Mouse (Mus musculus) ES-E14 (cell line): ENCODE data around the gene Lztr1. TPM values are rescaled to one million over a fixed set of nuclear protein-coding genes. Genes with fewer than 3 reads are reported as not detected.

Source experiments
- DNase-seq: peaks from one replicate; pipeline ENCODE4 v3.0.0-alpha.2; 2013; ENCODE audit warnings: low read depth, low spot score
- H3K27ac ChIP-seq: 2 replicates; pipeline ENCODE4 v1.5.1; 2012; ENCODE audit warnings: low read depth, mild to moderate bottlenecking, low read length, moderate library complexity, mixed read lengths; ENCODE audit not compliant: poor library complexity, insufficient read depth, severe bottlenecking
- H3K36me3 ChIP-seq: 2 replicates; pipeline ENCODE4 v1.6.1; 2012; ENCODE audit warnings: mild to moderate bottlenecking, low read length, moderate library complexity, mixed read lengths; ENCODE audit not compliant: control insufficient read depth, poor library complexity, insufficient read depth, severe bottlenecking
- H3K4me1 ChIP-seq, 2 experiments: fragments of 150-350 bp in 1 of 2; sonication (generic) in 1 of 2; 2 replicates each; pipeline ENCODE4 v1.6.1; 2012; ENCODE audit warnings: low read length in 2 of 2, mild to moderate bottlenecking in 1 of 2, mixed read lengths in 1 of 2; ENCODE audit not compliant: control insufficient read depth in 2 of 2, insufficient read depth in 2 of 2, poor library complexity in 1 of 2
- H3K4me3 ChIP-seq, 2 experiments: fragments of 150-350 bp in 1 of 2; sonication (generic) in 1 of 2; 2 replicates each; pipeline ENCODE4 v1.5.1; 2012; ENCODE audit warnings: low read length in 2 of 2, low read depth in 1 of 2, mild to moderate bottlenecking in 1 of 2, mixed read lengths in 1 of 2; ENCODE audit not compliant: insufficient read depth in 1 of 2, poor library complexity in 1 of 2, severe bottlenecking in 1 of 2
- H3K9ac ChIP-seq: 2 replicates; pipeline ENCODE4 v1.6.1; 2012; ENCODE audit warnings: low read depth, mild to moderate bottlenecking, low read length, mixed read lengths; ENCODE audit not compliant: poor library complexity, insufficient read depth, severe bottlenecking
- H3K9me3 ChIP-seq: fragments of 150-350 bp; sonication (generic); 2 replicates; pipeline ENCODE4 v1.6.1; 2012; ENCODE audit warnings: low read depth, mild to moderate bottlenecking, low read length; ENCODE audit not compliant: control insufficient read depth, insufficient read depth
- CHD2 ChIP-seq: IDR thresholded peaks from 2 replicates; pipeline ENCODE4 v1.6.1; 2014; ENCODE audit warnings: mild to moderate bottlenecking, low read depth, low read length, inconsistent platforms
- HCFC1 ChIP-seq: IDR thresholded peaks from 2 replicates; pipeline ENCODE4 v1.6.1; 2012; ENCODE audit warnings: low read length, inconsistent platforms, borderline replicate concordance; ENCODE audit not compliant: insufficient read depth
- MAFK ChIP-seq: IDR thresholded peaks from 2 replicates; pipeline ENCODE4 v1.6.1; 2014; ENCODE audit warnings: mild to moderate bottlenecking, low read depth, low read length, inconsistent platforms; ENCODE audit not compliant: insufficient read depth
- ZC3H11A ChIP-seq: IDR thresholded peaks from 2 replicates; pipeline ENCODE4 v1.6.1; 2012; ENCODE audit warnings: low read depth, mild to moderate bottlenecking, inconsistent platforms, low read length, borderline replicate concordance
- ZNF384 ChIP-seq: IDR thresholded peaks from 2 replicates; pipeline ENCODE4 v1.6.1; 2012; ENCODE audit warnings: low read depth, low read length, inconsistent platforms
- in situ Hi-C, 2 experiments: fragments of 600-800 bp; cut with MboI; formaldehyde crosslinking; loops; one replicate each; pipeline ENCODE4 v1.15.1; 2025; ENCODE audit warnings: low sequenced_read_pairs in 2 of 2, inconsistent platforms in 1 of 2; ENCODE audit not compliant: unreplicated experiment in 2 of 2
- total RNA-seq: library from RNA; depleted of rRNA; stranded (reverse); fragments of 300-350 nt; gene quantifications from 2 replicates; pipeline ENCODE4 v1.2.3, GENCODE M21; 2012

The Lztr1 gene
- total RNA-seq, 1 experiment: 63.1 TPM

DNA sequence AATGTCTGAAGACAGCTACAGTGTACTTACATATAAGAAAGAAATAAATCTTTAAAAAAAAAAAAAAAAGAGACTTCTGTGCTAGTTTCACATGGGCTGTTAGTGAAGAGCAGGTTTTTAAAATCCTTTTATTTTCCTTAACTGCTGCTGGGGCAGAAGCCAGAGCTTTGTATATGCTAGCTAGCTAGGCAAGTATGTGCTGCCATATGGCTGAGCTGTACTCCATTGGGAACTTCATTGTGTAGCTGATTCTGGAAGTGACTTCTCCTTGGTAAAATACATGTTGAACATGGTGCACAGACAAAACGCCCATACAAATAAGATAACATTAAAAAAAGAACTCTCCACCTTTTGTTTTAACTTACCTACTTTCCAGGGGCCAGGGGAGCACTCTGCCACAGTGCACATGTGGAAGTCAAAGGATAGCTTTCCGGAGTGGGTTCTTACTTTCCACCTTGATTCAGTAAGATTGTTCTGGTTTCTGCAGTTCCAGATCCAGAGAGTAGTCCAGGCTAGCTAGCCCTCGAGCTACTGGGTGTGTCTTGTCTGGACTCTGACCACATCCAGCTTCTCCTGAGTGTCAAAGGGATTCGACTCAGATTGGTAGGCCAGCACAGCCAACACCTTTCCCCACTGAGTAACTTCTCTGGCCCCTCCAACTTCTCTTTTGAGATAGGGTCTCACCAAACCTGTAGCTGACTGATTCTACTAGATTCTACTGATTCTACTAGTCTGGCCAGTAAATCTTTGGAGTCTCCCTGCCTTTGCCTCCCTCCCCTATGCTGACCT, 41.4 kb upstream of the Lztr1 start:
- in situ Hi-C loops: no loop called here
- no peaks in the 10 kb centered on the region for H3K9me3 ChIP-seq
- H3K27ac ChIP-seq: no peak overlapping the region
- DNase-seq: no peak
- H3K4me3 ChIP-seq: no peak overlapping the region
- H3K36me3 ChIP-seq: peaks cover 11% of the 10 kb centered on the region
- H3K4me1 ChIP-seq: no peaks in the 10 kb centered on the region
- no peak overlapping the region for H3K9ac ChIP-seq
- no peak for TF ChIP-seq ZC3H11A
- TF ChIP-seq HCFC1: no peak
- TF ChIP-seq CHD2: no peak
- TF ChIP-seq MAFK: no peak
- no peak for TF ChIP-seq ZNF384

DNA sequence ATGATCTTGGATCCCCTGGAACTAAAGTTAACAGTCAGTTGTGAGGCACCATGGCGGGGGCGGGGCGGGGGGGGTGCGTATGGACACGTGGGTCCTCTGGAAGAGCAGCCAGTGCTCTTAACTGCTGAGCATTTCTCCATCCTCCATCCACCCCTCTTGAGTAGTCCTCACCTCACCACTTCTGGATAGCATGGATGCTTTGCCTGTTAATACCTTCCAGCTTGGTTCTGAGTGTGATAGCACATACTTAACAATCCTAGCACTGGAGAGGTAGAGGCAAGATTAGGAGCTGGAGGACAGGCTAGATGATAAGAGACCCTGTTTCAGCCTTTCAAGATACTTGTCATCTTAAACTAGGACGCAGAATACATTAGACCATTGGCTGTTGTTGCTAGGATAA, 36.0 kb upstream of the Lztr1 start:
- Histone ChIP-seq H3K36me3 (peaks cover 14% of the 10 kb centered on the region), H3K9ac (no peak overlapping the region), H3K4me3 (no peak overlapping the region), H3K9me3 (no peaks in the 10 kb centered on the region), H3K4me1 (no peaks in the 10 kb centered on the region), H3K27ac (no peak overlapping the region)
- no peak for TF ChIP-seq MAFK
- TF ChIP-seq CHD2: no peak
- no peak for TF ChIP-seq HCFC1
- no peak for TF ChIP-seq ZNF384
- in situ Hi-C loops: no loop called here
- DNase-seq: no peak

DNA sequence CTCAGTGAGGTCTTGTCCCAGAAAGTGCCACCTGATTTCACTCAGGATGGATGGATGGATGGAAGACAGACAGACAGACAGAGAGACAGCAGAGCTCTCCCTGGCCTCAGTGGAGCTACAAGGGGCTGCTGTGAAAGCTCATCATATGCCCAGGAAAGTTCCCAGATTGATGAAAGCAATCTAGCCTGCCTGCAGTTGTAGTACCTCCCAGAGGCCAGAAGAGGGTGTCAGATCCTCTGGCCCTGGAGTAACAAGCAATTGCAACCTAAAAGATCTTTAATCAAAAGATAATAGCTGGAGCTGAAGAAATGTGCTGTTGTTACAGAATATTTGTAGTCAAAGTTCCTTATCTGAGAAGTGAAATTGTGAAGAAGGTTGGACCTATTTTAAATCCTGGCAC, 34.4 kb upstream of the Lztr1 start:
- peak; percentile 35 for DNase-seq
- TF ChIP-seq HCFC1 (no peak), ZNF384 (no peak)
- Histone ChIP-seq H3K9me3 (no peaks in the 10 kb centered on the region), H3K4me1 (peaks cover 2 to 5% of the 10 kb centered on the region in 2 experiments; a peak in 1 of 4 replicates), H3K9ac (no peak overlapping the region; the same call in 1 of the 2 replicates), H3K4me3 (no peak overlapping the region), H3K27ac (no peak overlapping the region), H3K36me3 (peaks cover 11% of the 10 kb centered on the region)
- in situ Hi-C loops: no loop called here

DNA sequence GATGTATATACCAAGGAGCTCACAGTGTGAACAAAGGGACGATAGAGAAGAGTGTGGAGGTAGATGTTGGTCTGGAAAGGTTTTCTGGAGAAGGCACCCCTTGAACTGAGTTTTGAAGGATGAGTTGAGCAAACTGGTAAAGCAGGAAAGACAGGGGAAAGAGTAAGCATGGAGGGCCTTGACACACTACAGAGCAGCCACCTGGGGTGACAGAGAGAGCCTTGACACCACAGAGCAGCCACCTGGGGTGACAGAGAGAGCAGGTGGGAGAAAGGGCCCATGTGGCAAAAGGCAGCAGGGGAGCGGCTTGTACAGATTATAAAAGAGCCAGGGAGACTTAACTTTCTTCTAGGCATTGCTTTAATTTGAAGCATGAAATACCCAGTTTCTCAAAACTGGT, 33.7 kb upstream of the Lztr1 start:
- Histone ChIP-seq H3K4me3 (no peak overlapping the region), H3K36me3 (peaks cover 9% of the 10 kb centered on the region), H3K9ac (no peak overlapping the region), H3K9me3 (no peaks in the 10 kb centered on the region), H3K4me1 (peaks cover 2 to 5% of the 10 kb centered on the region in 2 experiments; a peak in 1 of 4 replicates), H3K27ac (no peak overlapping the region)
- DNase-seq: no peak
- TF ChIP-seq CHD2: no peak
- TF ChIP-seq ZNF384: no peak
- TF ChIP-seq HCFC1: no peak
- TF ChIP-seq MAFK: no peak
- no peak for TF ChIP-seq ZC3H11A
- in situ Hi-C loops: no loop called here

DNA sequence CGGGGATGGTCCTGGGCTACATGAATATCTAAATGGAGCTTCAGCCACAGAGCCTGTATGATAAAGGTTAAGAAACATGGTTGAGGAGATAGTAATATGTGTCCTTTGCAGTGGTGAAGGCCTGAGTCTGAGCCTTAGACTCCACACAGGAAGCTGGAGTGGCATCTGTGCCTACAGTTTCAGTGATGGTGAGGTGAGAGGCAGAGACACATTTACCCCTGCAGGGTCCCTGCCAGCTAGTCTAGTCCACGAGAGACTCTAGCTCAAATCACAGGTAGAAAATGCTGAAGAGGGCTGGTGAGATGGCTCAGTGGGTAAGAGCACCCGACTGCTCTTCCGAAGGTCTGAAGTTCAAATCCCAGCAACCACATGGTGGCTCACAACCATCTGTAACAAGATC, 33.2 kb upstream of the Lztr1 start:
- Histone ChIP-seq H3K36me3 (peaks cover 6% of the 10 kb centered on the region), H3K4me3 (no peak overlapping the region), H3K9me3 (no peaks in the 10 kb centered on the region), H3K4me1 (peaks cover 2 to 5% of the 10 kb centered on the region in 2 experiments; a peak in 1 of 4 replicates), H3K9ac (no peak overlapping the region), H3K27ac (no peak overlapping the region)
- in situ Hi-C loops: no loop called here
- DNase-seq: no peak
- TF ChIP-seq HCFC1: no peak
- no peak for TF ChIP-seq ZC3H11A
- no peak for TF ChIP-seq CHD2
- TF ChIP-seq MAFK: no peak
- no peak for TF ChIP-seq ZNF384
